Mouse (Mus musculus): ENCODE results near the gene Clasp1. TPM values are rescaled to one million over a fixed set of nuclear protein-coding genes. Genes with fewer than 3 reads are reported as not detected.
"Not testable (repeated sequence)": the region's sequence is repeated elsewhere in the genome, so short reads cannot be mapped to it uniquely, and the experiment has no call there.

Clasp1 gene
- total RNA-seq, 1 experiment from 2014 or later, result 66.0 TPM

GRCm38 (mm10) chr1:118592933-118593332 lies 204.1 kb downstream of the Clasp1 start:
- ATAC-seq (replicated peaks in 1 of 2; ENCODE audit: insufficient read depth in 1 of 2, low FRiP score in 2 of 2, low TSS enrichment in 1 of 2, low read depth in 1 of 2, poor library complexity in 2 of 2, severe bottlenecking in 2 of 2), result no peak

GRCm38 (mm10) chr1:118595395-118595794 lies 206.5 kb downstream of the Clasp1 start:
- no peak for ATAC-seq (replicated peaks in 1 of 2; ENCODE audit: insufficient read depth in 1 of 2, low FRiP score in 2 of 2, low TSS enrichment in 1 of 2, low read depth in 1 of 2, poor library complexity in 2 of 2, severe bottlenecking in 2 of 2)

GRCm38 (mm10) chr1:118597475-118598213 lies 208.8 kb downstream of the Clasp1 start:
- no peak for ATAC-seq (replicated peaks in 1 of 2; ENCODE audit: insufficient read depth in 1 of 2, low FRiP score in 2 of 2, low TSS enrichment in 1 of 2, low read depth in 1 of 2, poor library complexity in 2 of 2, severe bottlenecking in 2 of 2)

- ATAC-seq (replicated peaks in 1 of 2; ENCODE audit: insufficient read depth in 1 of 2, low FRiP score in 2 of 2, low TSS enrichment in 1 of 2, low read depth in 1 of 2, poor library complexity in 2 of 2, severe bottlenecking in 2 of 2), result no peak
Measured at GRCm38 (mm10) chr1:118598339-118598738, 209.5 kb downstream of the Clasp1 start.

GRCm38 (mm10) chr1:118613631-118614183 lies 224.8 kb downstream of the Clasp1 start:
- no peak for ATAC-seq (replicated peaks in 1 of 2; ENCODE audit: insufficient read depth in 1 of 2, low FRiP score in 2 of 2, low TSS enrichment in 1 of 2, low read depth in 1 of 2, poor library complexity in 2 of 2, severe bottlenecking in 2 of 2)

- not testable (repeated sequence) for ATAC-seq (replicated peaks in 1 of 2; ENCODE audit: insufficient read depth in 1 of 2, low FRiP score in 2 of 2, low TSS enrichment in 1 of 2, low read depth in 1 of 2, poor library complexity in 2 of 2, severe bottlenecking in 2 of 2)
Measured at GRCm38 (mm10) chr1:118621055-118621454, 232.2 kb downstream of the Clasp1 start.

GRCm38 (mm10) chr1:118622857-118623256 lies 234.0 kb downstream of the Clasp1 start:
- ATAC-seq (replicated peaks in 1 of 2; ENCODE audit: insufficient read depth in 1 of 2, low FRiP score in 2 of 2, low TSS enrichment in 1 of 2, low read depth in 1 of 2, poor library complexity in 2 of 2, severe bottlenecking in 2 of 2), result no peak

GRCm38 (mm10) chr1:118625461-118625860 lies 236.6 kb downstream of the Clasp1 start:
- ATAC-seq (replicated peaks in 1 of 2; ENCODE audit: insufficient read depth in 1 of 2, low FRiP score in 2 of 2, low TSS enrichment in 1 of 2, low read depth in 1 of 2, poor library complexity in 2 of 2, severe bottlenecking in 2 of 2), result no peak

GRCm38 (mm10) chr1:118625921-118626320 lies 237.1 kb downstream of the Clasp1 start:
- no peak for ATAC-seq (replicated peaks in 1 of 2; ENCODE audit: insufficient read depth in 1 of 2, low FRiP score in 2 of 2, low TSS enrichment in 1 of 2, low read depth in 1 of 2, poor library complexity in 2 of 2, severe bottlenecking in 2 of 2)

GRCm38 (mm10) chr1:118626452-118626851 lies 237.6 kb downstream of the Clasp1 start:
- ATAC-seq (replicated peaks in 1 of 2; ENCODE audit: insufficient read depth in 1 of 2, low FRiP score in 2 of 2, low TSS enrichment in 1 of 2, low read depth in 1 of 2, poor library complexity in 2 of 2, severe bottlenecking in 2 of 2), result no peak

GRCm38 (mm10) chr1:118627781-118628464 lies 239.1 kb downstream of the Clasp1 start, which contains the start of gene Tfcp2l1:
TSS of gene Tfcp2l1 (plus strand) at chr1:118627945.
- peak; percentile 83 to 90 for ATAC-seq (replicated peaks in 1 of 2; ENCODE audit: insufficient read depth in 1 of 2, low FRiP score in 2 of 2, low TSS enrichment in 1 of 2, low read depth in 1 of 2, poor library complexity in 2 of 2, severe bottlenecking in 2 of 2)

- peak; percentile 58 to 60 for ATAC-seq (replicated peaks in 1 of 2; ENCODE audit: insufficient read depth in 1 of 2, low FRiP score in 2 of 2, low TSS enrichment in 1 of 2, low read depth in 1 of 2, poor library complexity in 2 of 2, severe bottlenecking in 2 of 2)
Measured at GRCm38 (mm10) chr1:118633415-118633980, 244.6 kb downstream of the Clasp1 start.

GRCm38 (mm10) chr1:118642296-118642999 lies 253.6 kb downstream of the Clasp1 start:
- no peak for ATAC-seq (replicated peaks in 1 of 2; ENCODE audit: insufficient read depth in 1 of 2, low FRiP score in 2 of 2, low TSS enrichment in 1 of 2, low read depth in 1 of 2, poor library complexity in 2 of 2, severe bottlenecking in 2 of 2)

- no peak for ATAC-seq (replicated peaks in 1 of 2; ENCODE audit: insufficient read depth in 1 of 2, low FRiP score in 2 of 2, low TSS enrichment in 1 of 2, low read depth in 1 of 2, poor library complexity in 2 of 2, severe bottlenecking in 2 of 2)
Measured at GRCm38 (mm10) chr1:118643138-118643979, 254.5 kb downstream of the Clasp1 start.

GRCm38 (mm10) chr1:118645701-118646100 lies 256.8 kb downstream of the Clasp1 start:
- no peak for ATAC-seq (replicated peaks in 1 of 2; ENCODE audit: insufficient read depth in 1 of 2, low FRiP score in 2 of 2, low TSS enrichment in 1 of 2, low read depth in 1 of 2, poor library complexity in 2 of 2, severe bottlenecking in 2 of 2)

- ATAC-seq (replicated peaks in 1 of 2; ENCODE audit: insufficient read depth in 1 of 2, low FRiP score in 2 of 2, low TSS enrichment in 1 of 2, low read depth in 1 of 2, poor library complexity in 2 of 2, severe bottlenecking in 2 of 2), result no peak
Measured at GRCm38 (mm10) chr1:118648015-118648414, 259.2 kb downstream of the Clasp1 start.
